Mouse (Mus musculus): ENCODE data around the gene Gbp2.

DNA sequence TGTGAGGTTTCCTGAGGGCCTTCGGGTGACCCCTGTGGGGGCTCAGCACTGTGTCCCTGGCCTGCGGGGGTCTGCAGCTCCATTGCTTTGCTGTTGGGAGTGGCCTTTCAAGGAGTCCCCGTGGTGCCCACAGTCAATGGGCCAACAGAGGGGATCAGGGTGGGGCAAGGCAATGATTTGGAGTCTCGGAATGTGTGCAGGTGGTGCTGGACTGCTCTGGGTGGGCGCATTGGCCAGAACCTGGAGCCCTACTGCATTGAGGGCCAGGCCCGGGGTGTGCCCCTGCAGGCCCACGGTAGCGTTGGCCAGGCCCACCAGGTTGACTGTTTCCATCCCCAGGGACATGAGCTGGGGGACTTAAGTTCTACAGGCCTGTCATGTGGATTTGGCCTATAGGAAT, 44.3 kb downstream of the Gbp2 start:
- TF ChIP-seq CTCF (conservative IDR thresholded peaks at IDR 0.05; ENCODE audit: insufficient read depth, insufficient read length, low read depth, low read length) (no peak), POLR2A (IDR thresholded peaks at IDR 0.05; ENCODE audit: low read depth, low read length) (no peak)
